Mouse (Mus musculus) myocyte (in vitro differentiated cells): ENCODE measurements around the gene Celf2. TPM values are rescaled to one million over a fixed set of nuclear protein-coding genes. Genes with fewer than 3 reads are reported as not detected.

Source experiments
- H3K27me3 ChIP-seq: one replicate; pipeline ENCODE4 v1.6.1; 2011; ENCODE audit not compliant: control insufficient read depth, insufficient read depth, insufficient read length
- H3K36me3 ChIP-seq: one replicate; pipeline ENCODE4 v1.6.1; 2011; ENCODE audit not compliant: control insufficient read depth, insufficient read depth
- H3K4me2 ChIP-seq: one replicate; pipeline ENCODE4 v1.6.1; 2011; ENCODE audit warnings: low read depth, control low read depth
- H3K4me3 ChIP-seq: one replicate; pipeline ENCODE4 v1.5.1; 2011; ENCODE audit warnings: mild to moderate bottlenecking, control low read depth, moderate library complexity
- H3K79me2 ChIP-seq: one replicate; pipeline ENCODE4 v1.6.1; 2011; ENCODE audit not compliant: control insufficient read depth, insufficient read depth
- H3ac ChIP-seq: one replicate; pipeline ENCODE4 v1.6.1; 2011; ENCODE audit not compliant: control insufficient read depth, insufficient read length
- CEBPB ChIP-seq: IDR thresholded peaks from 2 replicates; pipeline ENCODE4 v1.6.1; 2011; ENCODE audit warnings: mild to moderate bottlenecking, moderate library complexity; ENCODE audit not compliant: poor library complexity, insufficient read depth, severe bottlenecking
- E2F4 ChIP-seq: IDR thresholded peaks from one replicate; pipeline ENCODE4 v1.6.1; 2011; ENCODE audit warnings: mild to moderate bottlenecking, control low read depth, moderate library complexity; ENCODE audit not compliant: insufficient read depth
- MAX ChIP-seq: IDR thresholded peaks from one replicate; pipeline ENCODE4 v1.6.1; 2011; ENCODE audit warnings: low read depth, mild to moderate bottlenecking, control low read depth
- MYOD1 ChIP-seq, 3 experiments: IDR thresholded peaks; one replicate each; pipeline ENCODE4 v1.6.1; 2011; ENCODE audit warnings: control low read depth in 2 of 3, low read depth in 2 of 3, mild to moderate bottlenecking in 2 of 3, moderate library complexity in 1 of 3; ENCODE audit not compliant: insufficient read length in 2 of 3, control insufficient read depth in 1 of 3
- MYOG ChIP-seq, 3 experiments: IDR thresholded peaks; one replicate each; pipeline ENCODE4 v1.6.1; 2011; ENCODE audit warnings: control low read depth in 2 of 3, low read depth in 2 of 3, mild to moderate bottlenecking in 2 of 3; ENCODE audit not compliant: insufficient read length in 2 of 3, control insufficient read depth in 1 of 3, insufficient read depth in 1 of 3
- POLR2A ChIP-seq: IDR thresholded peaks from one replicate; pipeline ENCODE4 v1.6.1; 2011; ENCODE audit warnings: low read depth, mild to moderate bottlenecking, control low read depth, moderate library complexity; ENCODE audit not compliant: insufficient read length
- POLR2AphosphoS2 ChIP-seq: IDR thresholded peaks from one replicate; pipeline ENCODE4 v1.6.1; 2011; ENCODE audit warnings: low read depth, control low read depth; ENCODE audit not compliant: insufficient read length
- REST ChIP-seq: IDR thresholded peaks from one replicate; pipeline ENCODE4 v1.6.1; 2011; ENCODE audit warnings: mild to moderate bottlenecking, control low read depth, moderate library complexity; ENCODE audit not compliant: insufficient read depth, insufficient read length
- SRF ChIP-seq: IDR thresholded peaks from one replicate; pipeline ENCODE4 v1.6.1; 2011; ENCODE audit warnings: low read depth; ENCODE audit not compliant: control insufficient read depth, insufficient read length
- TCF12 ChIP-seq: IDR thresholded peaks from one replicate; pipeline ENCODE4 v1.6.1; 2011; ENCODE audit warnings: mild to moderate bottlenecking, control low read depth; ENCODE audit not compliant: poor library complexity, insufficient read depth, severe bottlenecking
- TCF3 ChIP-seq: IDR thresholded peaks from one replicate; pipeline ENCODE4 v1.6.1; 2011; ENCODE audit warnings: low read depth, control low read depth; ENCODE audit not compliant: insufficient read length
- USF1 ChIP-seq: IDR thresholded peaks from one replicate; pipeline ENCODE4 v1.6.1; 2011; ENCODE audit warnings: low read depth, mild to moderate bottlenecking, control low read depth, moderate library complexity
- polyA plus RNA-seq: library from polyadenylated mRNA; unstranded; fragments of >200 nt; fragmentation: generic; extraction: Trizol; gene quantifications from one replicate; pipeline ENCODE4 v1.2.1, GENCODE M21; 2012; ENCODE audit warnings: missing spikeins

Gene Celf2
- polyA plus RNA-seq, 1 experiment, result 30.1 TPM

DNA sequence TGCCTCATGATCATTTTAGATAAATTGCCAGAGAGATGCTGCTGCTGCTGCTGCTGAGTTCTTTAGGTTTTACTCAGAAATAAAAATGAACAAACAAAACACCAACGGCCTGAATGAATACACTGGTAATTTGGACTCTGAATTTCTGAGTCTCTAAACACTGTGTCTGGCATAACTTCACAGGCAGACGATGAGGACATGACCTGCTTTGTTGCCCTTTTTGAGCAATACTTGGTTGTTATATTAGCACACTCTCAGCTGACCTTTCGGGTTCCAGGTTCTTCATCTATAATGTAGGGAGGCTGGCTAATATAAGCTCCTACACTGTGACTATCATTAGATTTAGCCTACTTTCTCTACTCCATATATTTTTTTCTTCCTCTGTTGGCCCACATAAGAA lies 863.0 kb downstream of the Celf2 start:
- Histone ChIP-seq H3K4me3 (no peak overlapping the region), H3K79me2 (no peaks in the 10 kb centered on the region), H3K36me3 (no peaks in the 10 kb centered on the region), H3K27me3 (no peaks in the 10 kb centered on the region), H3ac (no peak overlapping the region), H3K4me2 (no peak overlapping the region)
- TF ChIP-seq E2F4 (no peak), TCF3 (no peak), MYOD1 (IDR thresholded peaks at IDR 0.05; ENCODE audit: control insufficient read depth in 1 of 3, insufficient read length in 2 of 3, low read depth in 2 of 3) (no peak), MAX (no peak), MYOG (IDR thresholded peaks at IDR 0.05; ENCODE audit: control insufficient read depth in 1 of 3, insufficient read depth in 1 of 3, insufficient read length in 2 of 3, low read depth in 2 of 3) (no peak), CEBPB (no peak), TCF12 (no peak), SRF (no peak), POLR2AphosphoS2 (no peak), POLR2A (no peak), USF1 (no peak), REST (no peak)

DNA sequence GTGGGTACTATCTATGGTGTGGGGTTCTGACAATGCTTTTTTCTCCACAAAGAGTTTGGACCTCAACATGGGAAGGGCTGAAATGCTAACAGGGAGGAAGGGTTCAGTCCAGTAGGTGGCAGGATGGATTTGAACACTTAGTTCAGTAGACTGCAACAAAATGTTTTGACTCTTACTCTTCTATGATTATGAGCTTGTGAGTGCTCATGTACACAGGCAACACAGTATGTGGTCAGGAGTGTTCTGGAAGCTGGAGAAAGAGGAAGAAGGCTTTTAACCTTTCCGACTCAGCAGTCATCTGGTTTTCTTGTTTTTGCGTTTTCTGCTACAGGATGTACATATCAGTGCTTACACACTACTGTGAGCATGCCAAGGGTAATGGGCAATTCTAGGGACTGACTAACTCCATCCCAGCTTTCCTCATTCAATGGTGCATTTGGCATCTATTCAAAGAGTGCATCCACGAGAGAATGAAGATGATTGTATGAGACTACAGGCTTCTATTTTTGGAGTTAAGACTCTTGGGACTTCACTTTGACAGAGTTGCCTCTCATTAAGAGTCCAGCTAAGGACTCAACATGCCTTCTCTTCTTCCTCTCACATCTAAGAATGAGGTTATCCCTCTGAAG lies 867.0 kb downstream of the Celf2 start:
- H3K27me3 ChIP-seq, result no peaks in the 10 kb centered on the region
- TF ChIP-seq CEBPB, result no peak
- no peak for TF ChIP-seq REST
- no peak for TF ChIP-seq POLR2AphosphoS2
- no peak for TF ChIP-seq TCF12
- TF ChIP-seq USF1, result no peak
- TF ChIP-seq TCF3, result no peak
- TF ChIP-seq MYOG (IDR thresholded peaks at IDR 0.05; ENCODE audit: control insufficient read depth in 1 of 3, insufficient read depth in 1 of 3, insufficient read length in 2 of 3, low read depth in 2 of 3), result no peak
- TF ChIP-seq SRF, result no peak
- TF ChIP-seq E2F4, result no peak
- no peak for TF ChIP-seq MAX
- no peak for TF ChIP-seq MYOD1 (IDR thresholded peaks at IDR 0.05; ENCODE audit: control insufficient read depth in 1 of 3, insufficient read length in 2 of 3, low read depth in 2 of 3)
- no peak for TF ChIP-seq POLR2A
- no peak overlapping the region for H3K4me2 ChIP-seq
- H3K4me3 ChIP-seq, result no peak overlapping the region
- no peak overlapping the region for H3ac ChIP-seq
- H3K36me3 ChIP-seq, result no peaks in the 10 kb centered on the region
- H3K79me2 ChIP-seq, result no peaks in the 10 kb centered on the region

DNA sequence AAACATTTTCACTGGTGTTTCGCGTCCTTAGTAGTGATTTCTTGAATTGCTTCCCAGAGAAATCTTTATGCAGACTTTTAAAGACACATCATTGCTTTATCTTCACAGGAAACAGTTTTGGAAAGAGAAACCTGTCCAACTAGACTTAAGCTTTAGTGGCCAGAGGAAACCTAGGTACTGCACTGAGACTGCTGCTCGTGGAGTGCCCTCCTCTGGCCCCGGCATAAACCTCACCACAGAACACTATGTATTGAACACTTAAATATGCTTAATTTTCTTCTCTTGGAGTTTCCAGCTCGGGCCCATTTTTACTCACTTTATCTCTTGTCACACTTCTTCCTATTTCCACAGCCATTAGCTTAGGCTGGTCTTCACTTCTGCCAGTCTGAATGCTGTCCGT lies 870.0 kb downstream of the Celf2 start:
- TF ChIP-seq MAX (no peak), REST (no peak), TCF12 (no peak), POLR2AphosphoS2 (no peak), MYOG (IDR thresholded peaks at IDR 0.05; ENCODE audit: control insufficient read depth in 1 of 3, insufficient read depth in 1 of 3, insufficient read length in 2 of 3, low read depth in 2 of 3) (no peak), POLR2A (no peak), MYOD1 (IDR thresholded peaks at IDR 0.05; ENCODE audit: control insufficient read depth in 1 of 3, insufficient read length in 2 of 3, low read depth in 2 of 3) (no peak), SRF (no peak), CEBPB (no peak), TCF3 (no peak), USF1 (no peak), E2F4 (no peak)
- no peak overlapping the region for H3K4me3 ChIP-seq
- H3K4me2 ChIP-seq, result no peak overlapping the region
- no peaks in the 10 kb centered on the region for H3K27me3 ChIP-seq
- H3ac ChIP-seq, result no peak overlapping the region
- H3K36me3 ChIP-seq, result no peaks in the 10 kb centered on the region
- peaks cover 11% of the 10 kb centered on the region for H3K79me2 ChIP-seq

DNA sequence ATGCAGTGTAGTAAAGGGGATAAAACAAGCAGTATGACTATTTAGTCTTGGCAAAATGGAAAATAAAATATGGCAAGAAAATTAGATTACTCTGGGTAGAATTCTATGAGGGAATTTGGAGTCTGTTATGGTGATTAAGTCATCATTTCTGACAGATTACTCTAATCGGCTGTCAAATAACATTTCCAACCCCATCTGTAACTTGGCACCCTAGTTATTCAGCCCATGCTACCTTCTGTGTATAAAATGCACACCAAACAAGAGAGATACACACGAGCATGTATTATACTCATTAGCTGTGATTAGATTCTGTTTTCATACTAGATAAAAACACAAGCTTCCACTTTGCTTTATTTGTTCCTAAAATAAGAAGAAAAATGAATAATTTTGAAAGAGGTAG lies 872.2 kb downstream of the Celf2 start:
- H3K27me3 ChIP-seq, result no peaks in the 10 kb centered on the region
- H3ac ChIP-seq, result no peak overlapping the region
- H3K4me3 ChIP-seq, result no peak overlapping the region
- H3K79me2 ChIP-seq, result peaks cover 12% of the 10 kb centered on the region
- no peaks in the 10 kb centered on the region for H3K36me3 ChIP-seq
- TF ChIP-seq POLR2A, result no peak
- TF ChIP-seq MYOG (IDR thresholded peaks at IDR 0.05; ENCODE audit: control insufficient read depth in 1 of 3, insufficient read depth in 1 of 3, insufficient read length in 2 of 3, low read depth in 2 of 3), result no peak
- no peak for TF ChIP-seq TCF3
- H3K4me2 ChIP-seq, result no peak overlapping the region

DNA sequence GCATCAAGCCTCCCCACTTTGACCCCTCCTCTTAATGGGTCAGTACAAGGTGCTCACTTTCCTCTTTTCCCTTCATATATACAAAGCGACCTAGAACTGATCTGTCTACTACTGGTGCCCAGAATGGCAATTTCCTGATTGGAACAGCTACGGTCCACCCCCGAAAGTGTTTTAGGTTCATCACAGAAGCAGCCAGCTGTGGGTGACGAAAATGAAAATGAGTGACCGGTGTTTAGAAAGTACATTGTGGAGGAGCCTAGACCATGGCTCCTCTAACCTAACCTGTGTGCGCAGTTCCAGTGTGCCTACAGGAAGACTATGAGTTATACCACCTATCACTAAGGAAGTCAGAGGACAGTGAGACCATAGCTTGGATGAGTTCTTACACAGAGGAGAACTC lies 874.5 kb downstream of the Celf2 start:
- Histone ChIP-seq H3K4me2 (no peak overlapping the region), H3K36me3 (no peaks in the 10 kb centered on the region), H3ac (no peak overlapping the region), H3K79me2 (peaks cover 12% of the 10 kb centered on the region), H3K27me3 (no peaks in the 10 kb centered on the region), H3K4me3 (no peak overlapping the region)
- TF ChIP-seq TCF3 (no peak), MAX (no peak), POLR2AphosphoS2 (no peak), SRF (no peak), REST (no peak), E2F4 (no peak), MYOG (IDR thresholded peaks at IDR 0.05; ENCODE audit: control insufficient read depth in 1 of 3, insufficient read depth in 1 of 3, insufficient read length in 2 of 3, low read depth in 2 of 3) (no peak), CEBPB (no peak), USF1 (no peak), TCF12 (no peak), MYOD1 (IDR thresholded peaks at IDR 0.05; ENCODE audit: control insufficient read depth in 1 of 3, insufficient read length in 2 of 3, low read depth in 2 of 3) (no peak), POLR2A (no peak)
